ENCODE assay signal across 33 mouse cellular contexts in genomic region chr11:54909273-54909672, GRCm38 (mm10). TPM values are rescaled to one million over a fixed set of nuclear protein-coding genes. Genes with fewer than 3 reads are reported as not detected.
"Had no signal": no experiment of that assay in that cellular context is flagged by ENCODE, and none has a peak within 500 bp of the region (broad histone marks: within the 10 kb centered on the region; RNA-seq: fewer than 3 reads in every experiment).

No protein-coding gene starts in this region.

- H3K27ac ChIP-seq: limb, embryonic 10.5 days; limb, embryonic 12.5 days; limb, embryonic 13.5 days; limb, embryonic 15.5 days; liver, embryonic 12.5 days; liver, embryonic 13.5 days; liver, embryonic 14.5 days; liver, embryonic 15.5 days; lung, embryonic 15.5 days; macrophage; midbrain, embryonic 10.5 days; midbrain, embryonic 12.5 days; midbrain, embryonic 13.5 days; midbrain, embryonic 15.5 days; neural tube, embryonic 12.5 days had no signal

- ATAC-seq: liver, embryonic 12.5 days; liver, postnatal 0 days; lung, postnatal 0 days; midbrain, embryonic 13.5 days; midbrain, embryonic 15.5 days; midbrain, embryonic 16.5 days had no signal

- H3K4me3 ChIP-seq: limb, embryonic 10.5 days; limb, embryonic 12.5 days; limb, embryonic 13.5 days; limb, embryonic 15.5 days; liver, embryonic 12.5 days; liver, embryonic 13.5 days; liver, embryonic 15.5 days; lung, embryonic 15.5 days; megakaryocyte, embryonic 14.5 days; midbrain, embryonic 10.5 days; midbrain, embryonic 12.5 days; midbrain, embryonic 13.5 days; midbrain, embryonic 15.5 days; myocyte; neural tube, embryonic 12.5 days had no signal

- DNase-seq: left cerebral cortex, postnatal 4 days; liver; liver, embryonic 13.5 days; liver, postnatal 0 days; lung, adult 18-20 months; lung, adult 2 months; lung, embryonic 14.5 days; lung, postnatal 10 days; lung, postnatal 14 days; lung, postnatal 36 days; lung, postnatal 4 days; midbrain, embryonic 14.5 days had no signal

- H3K4me2 ChIP-seq: limb, embryonic 12.5 days; limb, embryonic 13.5 days; limb, embryonic 15.5 days; liver, embryonic 11.5 days; liver, embryonic 12.5 days; liver, embryonic 13.5 days; liver, embryonic 15.5 days; lung, embryonic 14.5 days; lung, embryonic 15.5 days; midbrain, embryonic 12.5 days; midbrain, embryonic 13.5 days; midbrain, embryonic 15.5 days; neural tube, embryonic 12.5 days had no signal

- H3K36me3 ChIP-seq: midbrain, embryonic 15.5 days had no signal

- H3K9me3 ChIP-seq: limb, embryonic 10.5 days; limb, embryonic 12.5 days; limb, embryonic 13.5 days; limb, embryonic 15.5 days; liver, embryonic 12.5 days; liver, embryonic 13.5 days; liver, embryonic 15.5 days; lung, embryonic 15.5 days; megakaryocyte, embryonic 14.5 days; midbrain, embryonic 10.5 days; midbrain, embryonic 12.5 days; midbrain, embryonic 13.5 days; midbrain, embryonic 15.5 days; neural tube, embryonic 12.5 days had no signal

- H3K4me1 ChIP-seq: limb, embryonic 12.5 days; limb, embryonic 13.5 days; limb, embryonic 15.5 days; midbrain, embryonic 13.5 days; midbrain, embryonic 15.5 days had no signal

- H3K27me3 ChIP-seq: limb, embryonic 12.5 days; limb, embryonic 13.5 days; limb, embryonic 15.5 days; liver, embryonic 12.5 days; liver, embryonic 13.5 days; liver, embryonic 15.5 days; lung, embryonic 15.5 days; midbrain, embryonic 12.5 days; midbrain, embryonic 13.5 days; midbrain, embryonic 15.5 days; neural tube, embryonic 12.5 days had no signal

- H3K9ac ChIP-seq: limb, embryonic 12.5 days; limb, embryonic 13.5 days; limb, embryonic 15.5 days; liver, embryonic 12.5 days; liver, embryonic 13.5 days; liver, embryonic 14.5 days; liver, embryonic 15.5 days; liver, postnatal 0 days; lung, embryonic 14.5 days; lung, embryonic 15.5 days; midbrain, embryonic 12.5 days; midbrain, embryonic 13.5 days; midbrain, embryonic 15.5 days; neural tube, embryonic 12.5 days had no signal

RNA-seq across cellular contexts. Expression of gene Gpx3, which starts 7.0 kb away (rescaled TPM):
- total RNA-seq: megakaryocyte-erythroid progenitor cell, adult 5-6 weeks; monocyte, adult 5-6 weeks had no signal
